Mouse (Mus musculus) ES-E14 (cell line): Measurements from ENCODE around the gene Rpl15. TPM values are rescaled to one million over a fixed set of nuclear protein-coding genes. Genes with fewer than 3 reads are reported as not detected.
"Not testable (repeated sequence)": the region's sequence is repeated elsewhere in the genome, so short reads cannot be mapped to it uniquely, and the experiment has no call there.

Source experiments
- DNase-seq: peaks from one replicate; pipeline ENCODE4 v3.0.0-alpha.2; 2013; ENCODE audit warnings: low read depth, low spot score
- H3K27ac ChIP-seq: 2 replicates; pipeline ENCODE4 v1.5.1; 2012; ENCODE audit warnings: low read depth, mild to moderate bottlenecking, low read length, moderate library complexity, mixed read lengths; ENCODE audit not compliant: poor library complexity, insufficient read depth, severe bottlenecking
- H3K36me3 ChIP-seq: 2 replicates; pipeline ENCODE4 v1.6.1; 2012; ENCODE audit warnings: mild to moderate bottlenecking, low read length, moderate library complexity, mixed read lengths; ENCODE audit not compliant: control insufficient read depth, poor library complexity, insufficient read depth, severe bottlenecking
- H3K4me1 ChIP-seq, 2 experiments: fragments of 150-350 bp in 1 of 2; sonication (generic) in 1 of 2; 2 replicates each; pipeline ENCODE4 v1.6.1; 2012; ENCODE audit warnings: low read length in 2 of 2, mild to moderate bottlenecking in 1 of 2, mixed read lengths in 1 of 2; ENCODE audit not compliant: control insufficient read depth in 2 of 2, insufficient read depth in 2 of 2, poor library complexity in 1 of 2
- H3K4me3 ChIP-seq, 2 experiments: fragments of 150-350 bp in 1 of 2; sonication (generic) in 1 of 2; 2 replicates each; pipeline ENCODE4 v1.5.1; 2012; ENCODE audit warnings: low read length in 2 of 2, low read depth in 1 of 2, mild to moderate bottlenecking in 1 of 2, mixed read lengths in 1 of 2; ENCODE audit not compliant: insufficient read depth in 1 of 2, poor library complexity in 1 of 2, severe bottlenecking in 1 of 2
- H3K9ac ChIP-seq: 2 replicates; pipeline ENCODE4 v1.6.1; 2012; ENCODE audit warnings: low read depth, mild to moderate bottlenecking, low read length, mixed read lengths; ENCODE audit not compliant: poor library complexity, insufficient read depth, severe bottlenecking
- H3K9me3 ChIP-seq: fragments of 150-350 bp; sonication (generic); 2 replicates; pipeline ENCODE4 v1.6.1; 2012; ENCODE audit warnings: low read depth, mild to moderate bottlenecking, low read length; ENCODE audit not compliant: control insufficient read depth, insufficient read depth
- CHD2 ChIP-seq: IDR thresholded peaks from 2 replicates; pipeline ENCODE4 v1.6.1; 2014; ENCODE audit warnings: mild to moderate bottlenecking, low read depth, low read length, inconsistent platforms
- HCFC1 ChIP-seq: IDR thresholded peaks from 2 replicates; pipeline ENCODE4 v1.6.1; 2012; ENCODE audit warnings: low read length, inconsistent platforms, borderline replicate concordance; ENCODE audit not compliant: insufficient read depth
- MAFK ChIP-seq: IDR thresholded peaks from 2 replicates; pipeline ENCODE4 v1.6.1; 2014; ENCODE audit warnings: mild to moderate bottlenecking, low read depth, low read length, inconsistent platforms; ENCODE audit not compliant: insufficient read depth
- ZC3H11A ChIP-seq: IDR thresholded peaks from 2 replicates; pipeline ENCODE4 v1.6.1; 2012; ENCODE audit warnings: low read depth, mild to moderate bottlenecking, inconsistent platforms, low read length, borderline replicate concordance
- ZNF384 ChIP-seq: IDR thresholded peaks from 2 replicates; pipeline ENCODE4 v1.6.1; 2012; ENCODE audit warnings: low read depth, low read length, inconsistent platforms
- in situ Hi-C, 2 experiments: fragments of 600-800 bp; cut with MboI; formaldehyde crosslinking; loops; one replicate each; pipeline ENCODE4 v1.15.1; 2025; ENCODE audit warnings: low sequenced_read_pairs in 2 of 2, inconsistent platforms in 1 of 2; ENCODE audit not compliant: unreplicated experiment in 2 of 2
- total RNA-seq: library from RNA; depleted of rRNA; stranded (reverse); fragments of 300-350 nt; gene quantifications from 2 replicates; pipeline ENCODE4 v1.2.3, GENCODE M21; 2012

Gene Rpl15
- total RNA-seq, 1 experiment = 1,639 TPM

GRCm38 (mm10) chr14:18238750-18239731 lies 32.1 kb downstream of the Rpl15 start, which contains the start of gene Nr1d2:
Gene Nr1d2, minus strand, starts transcription at chr14:18239127.
- no peaks in the 10 kb centered on the region for H3K9me3 ChIP-seq
- in situ Hi-C loops = no loop called here
- H3K4me3 ChIP-seq = peak within 1 kb of the TSS; percentile 83 to 87
- peak within 1 kb of the TSS; percentile 87 for H3K9ac ChIP-seq
- H3K4me1 ChIP-seq = no peaks in the 10 kb centered on the region; a peak in 2 of 4 replicates
- H3K27ac ChIP-seq = peak within 1 kb of the TSS; percentile 94
- TF ChIP-seq MAFK (no peak), HCFC1 (no peak), CHD2 (no peak), ZC3H11A (no peak), ZNF384 (no peak)
- DNase-seq = peak; percentile 100
- no peaks in the 10 kb centered on the region for H3K36me3 ChIP-seq

GRCm38 (mm10) chr14:18238131-18238749 lies 33.0 kb downstream of the Rpl15 start:
- in situ Hi-C loops = no loop called here
- peak overlapping the region; percentile 87 for H3K9ac ChIP-seq
- TF ChIP-seq HCFC1 (0 out of 2 replicates have a peak, but pooled peaks have one; percentile 16), ZNF384 (no peak), CHD2 (0 out of 2 replicates have a peak, but pooled peaks have one; percentile 46)
- no peaks in the 10 kb centered on the region; a peak in 2 of 4 replicates for H3K4me1 ChIP-seq
- no peaks in the 10 kb centered on the region for H3K9me3 ChIP-seq
- H3K36me3 ChIP-seq = no peaks in the 10 kb centered on the region
- peak; percentile 86 for DNase-seq
- peak overlapping the region; percentile 94 for H3K27ac ChIP-seq
- peak overlapping the region; percentile 83 to 87 for H3K4me3 ChIP-seq

GRCm38 (mm10) chr14:18237381-18237780 lies 33.8 kb downstream of the Rpl15 start:
- no peak for DNase-seq
- Histone ChIP-seq H3K27ac (no peak overlapping the region), H3K36me3 (no peaks in the 10 kb centered on the region), H3K9ac (no peak overlapping the region), H3K4me1 (no peaks in the 10 kb centered on the region; a peak in 2 of 4 replicates), H3K9me3 (no peaks in the 10 kb centered on the region), H3K4me3 (peak overlapping the region in 1 of 2 experiments; percentile 87; a peak in 2 of 4 replicates)
- in situ Hi-C loops = no loop called here
- TF ChIP-seq HCFC1 (no peak), ZNF384 (no peak), MAFK (no peak), CHD2 (no peak)

GRCm38 (mm10) chr14:18236496-18237235 lies 34.5 kb downstream of the Rpl15 start:
- H3K9me3 ChIP-seq, DNase-seq, H3K4me3 ChIP-seq, H3K9ac ChIP-seq, in situ Hi-C loops, H3K36me3 ChIP-seq, H3K4me1 ChIP-seq, H3K27ac ChIP-seq: not testable (repeated sequence)
